Mouse (Mus musculus): Measurements from ENCODE around the gene Olfr476.
"Not testable (repeated sequence)": the region's sequence is repeated elsewhere in the genome, so short reads cannot be mapped to it uniquely, and the experiment has no call there.

Olfr476 gene

DNA sequence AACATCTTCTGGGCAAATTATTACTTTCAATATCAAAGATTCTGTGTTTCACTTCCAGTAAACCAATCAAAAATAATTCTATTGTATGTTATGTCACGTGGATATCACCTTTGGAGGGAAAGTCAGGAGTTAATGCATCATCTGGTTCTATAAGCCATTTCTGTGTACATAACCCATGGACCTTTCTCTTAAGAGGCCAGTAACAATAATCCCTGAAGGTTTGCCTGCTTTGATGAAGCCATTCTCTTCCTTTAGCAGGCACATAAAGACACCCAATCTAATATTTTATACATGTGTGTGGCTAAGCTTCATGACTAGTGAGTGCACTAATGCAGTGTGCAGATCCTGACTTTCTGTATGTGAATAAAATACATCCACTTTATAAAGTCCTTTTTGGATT, at the start of gene Olfr476:
Gene Olfr476 (plus strand): TSS at position 301 of the 400 bp plus-strand sequence.
- DNase-seq (ENCODE audit: low read depth, low spot score): no peak

DNA sequence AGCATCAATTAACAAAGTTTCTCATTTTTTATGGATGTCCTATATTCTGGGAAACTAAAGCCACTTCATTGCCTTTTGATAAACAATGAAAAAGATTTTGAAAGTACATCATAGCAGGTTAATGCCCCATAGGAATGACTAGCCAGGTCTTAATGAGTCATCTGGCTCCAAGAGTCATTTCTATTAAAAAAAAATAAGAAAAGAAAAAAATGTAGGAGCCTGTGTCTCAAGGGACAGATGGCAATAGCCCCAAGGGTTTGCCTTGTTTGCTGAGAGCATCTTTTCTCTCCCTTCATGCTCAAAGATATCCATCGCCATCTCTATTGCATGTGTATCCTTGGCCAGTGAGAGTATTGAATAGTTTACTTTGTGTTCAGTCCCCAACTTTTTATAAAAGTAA, 34.5 kb upstream of the Olfr476 start, which contains the start of gene Olfr473:
Gene Olfr473 (plus strand): TSS at position 301 of the 400 bp plus-strand sequence.
- no peak for DNase-seq (ENCODE audit: low read depth, low spot score)

DNA sequence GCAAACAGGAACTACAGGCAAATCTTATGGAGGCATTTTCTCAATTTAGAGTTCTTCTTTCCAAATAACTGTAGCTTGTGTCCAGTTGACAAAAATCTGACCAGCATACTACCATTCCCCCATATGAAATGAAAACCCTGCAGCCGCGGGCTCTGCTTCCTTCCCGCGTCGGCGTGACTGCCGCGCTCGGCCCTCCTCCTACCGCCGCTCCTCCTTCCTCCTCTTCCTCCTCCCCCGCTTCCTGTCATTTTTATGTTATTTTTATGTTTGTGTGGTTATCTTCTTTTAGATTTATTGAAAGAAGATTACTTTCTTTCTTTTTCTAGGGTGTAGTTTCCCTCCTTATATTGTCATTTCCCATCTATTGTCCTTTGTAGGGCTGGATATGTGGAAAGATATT, 12.1 kb upstream of the Olfr476 start:
- DNase-seq (ENCODE audit: low read depth, low spot score): not testable (repeated sequence)

DNA sequence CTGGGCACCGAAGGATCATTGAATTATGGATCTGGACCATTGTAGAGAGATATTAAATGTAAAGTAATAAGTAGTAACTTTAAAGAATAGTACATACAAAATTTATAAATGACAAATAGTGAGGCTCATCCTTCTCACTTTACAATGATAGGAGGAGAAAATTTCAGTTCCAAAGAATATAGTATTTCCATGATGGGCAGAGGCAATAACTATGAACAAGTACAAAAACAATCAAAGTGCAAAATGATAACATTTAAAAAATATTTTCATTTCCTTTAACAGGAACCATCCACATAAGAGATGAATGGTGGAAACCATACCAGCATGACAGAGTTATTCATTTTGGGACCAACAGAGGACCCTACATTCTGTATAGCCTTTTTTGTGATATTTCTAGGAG, 10.3 kb upstream of the Olfr476 start, which contains the start of gene Olfr474:
Gene Olfr474 (plus strand): TSS at position 301 of the 400 bp plus-strand sequence.
- DNase-seq (ENCODE audit: low read depth, low spot score): no peak

DNA sequence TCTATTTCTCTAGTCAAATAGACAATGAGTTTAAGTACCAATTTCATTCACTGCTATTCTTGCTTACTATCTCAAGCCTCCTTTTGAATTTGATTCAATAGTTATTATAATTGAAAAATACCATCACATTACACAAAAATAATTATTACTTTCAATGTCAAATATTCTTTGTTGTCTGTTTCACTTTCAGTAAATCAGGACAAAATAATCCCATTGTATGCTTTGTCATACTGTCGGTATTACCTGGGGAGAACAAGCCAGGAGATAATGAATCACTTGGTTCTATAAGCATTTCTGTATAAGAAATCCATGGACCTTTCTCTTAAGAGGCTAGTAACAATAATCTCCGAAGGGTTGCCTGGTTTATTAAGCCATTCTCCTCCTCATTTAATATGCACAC, 21.8 kb downstream of the Olfr476 start, which contains the start of gene Olfr477:
Gene Olfr477 (plus strand): TSS at position 301 of the 400 bp plus-strand sequence.
- no peak for DNase-seq (ENCODE audit: low read depth, low spot score)

DNA sequence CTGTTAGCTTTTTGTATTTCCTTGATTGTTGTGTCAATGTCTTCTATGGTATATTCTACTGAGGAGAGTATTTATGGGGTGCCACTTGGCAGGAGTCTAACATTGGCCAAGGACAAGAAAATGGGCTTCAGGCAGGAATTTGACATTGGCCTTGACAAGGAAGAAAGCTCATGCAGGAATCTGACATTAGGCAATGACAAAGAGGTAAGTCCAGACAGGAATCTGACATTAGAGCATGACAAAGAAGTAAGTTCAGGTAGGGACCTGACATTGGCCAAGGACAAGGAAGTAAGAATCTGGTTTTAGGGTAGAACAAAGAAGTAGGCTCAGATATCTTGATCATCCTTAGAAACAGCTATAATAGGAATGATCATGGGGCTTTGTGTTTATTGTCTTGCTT, 49.7 kb downstream of the Olfr476 start:
- peak; percentile 86 for DNase-seq (ENCODE audit: low read depth, low spot score)

All from R1 (cell line).